Mouse (Mus musculus): Measurements from ENCODE around the gene Gm20388.

GRCm38 (mm10) chr8:121999211-121999610 is 2088.6 kb downstream of the Gm20388 start:
- TF ChIP-seq POLR2A (IDR thresholded peaks at IDR 0.05; ENCODE audit: extremely low read depth, insufficient read depth, low read length) (no peak), CTCF (IDR thresholded peaks at IDR 0.05; ENCODE audit: extremely low read depth, insufficient read depth, low read length) (no peak)

All from cortical plate, adult 2 months (tissue).